Mouse (Mus musculus): ENCODE measurements around the gene Slc16a6. TPM values are rescaled to one million over a fixed set of nuclear protein-coding genes. Genes with fewer than 3 reads are reported as not detected.

Slc16a6 gene
- total and polyA plus RNA-seq, 2 experiments from 2014 or later, result 8.2 to 11.9 TPM

DNA sequence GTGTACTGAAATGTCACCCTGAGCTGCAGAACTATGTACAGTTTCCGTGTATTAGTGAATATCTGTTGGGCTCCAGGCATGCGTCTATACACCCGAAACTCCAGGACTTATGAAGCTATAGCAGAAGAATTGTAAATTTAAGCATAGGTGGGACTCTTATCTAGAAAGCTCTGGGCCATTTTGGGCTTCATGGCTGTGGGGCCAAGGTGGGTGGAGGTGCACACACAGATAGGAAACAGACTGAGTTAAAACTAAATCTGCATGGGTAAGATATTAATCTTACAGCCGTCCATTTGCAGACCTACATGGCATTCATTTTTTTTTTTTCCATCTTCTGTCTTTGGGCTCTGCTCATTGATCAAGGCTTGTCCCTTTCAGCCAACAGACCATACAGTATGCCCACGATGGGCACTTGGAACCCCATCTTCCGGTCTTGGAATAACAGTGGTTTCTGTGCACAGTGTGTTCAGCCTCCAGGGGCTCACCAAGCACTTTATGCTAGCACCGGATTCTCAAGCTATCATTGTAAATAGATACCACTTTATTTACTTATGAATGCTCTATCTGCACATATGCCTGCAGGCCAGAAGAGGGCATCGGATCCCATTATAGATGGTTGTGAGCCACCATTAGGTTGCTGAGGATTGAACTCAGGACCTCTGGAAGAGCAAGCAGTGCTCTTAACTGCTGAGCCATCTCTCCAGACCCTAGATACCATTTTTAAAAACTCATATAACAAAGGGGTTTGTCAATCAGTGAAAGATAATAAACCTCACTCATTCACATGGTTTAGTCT is 29.7 kb downstream of the Slc16a6 start:
- no peaks in the 10 kb centered on the region for H3K36me3 ChIP-seq (replicated peaks; ENCODE audit: control insufficient read depth, insufficient read depth, low read length)
- 0 out of 2 replicates have a peak, but pooled peaks cover 4% of the 10 kb centered on the region for H3K4me1 ChIP-seq (ENCODE audit: control insufficient read depth, insufficient read depth)
- no peak overlapping the region for H3K9ac ChIP-seq (replicated peaks; ENCODE audit: low read depth, low read length)
- no peak overlapping the region for H3K27ac ChIP-seq (ENCODE audit: low read depth)
- no peaks in the 10 kb centered on the region for H3K9me3 ChIP-seq (replicated peaks; ENCODE audit: control insufficient read depth, low read length)
- no peak for DNase-seq (ENCODE audit: low spot score)
- H3K27me3 ChIP-seq (ENCODE audit: control insufficient read depth, insufficient read depth, low read length), result no peaks in the 10 kb centered on the region
- no peak overlapping the region for H3K4me2 ChIP-seq (ENCODE audit: low read depth, low read length)
- H3K4me3 ChIP-seq (ENCODE audit: low read depth, low read length), result no peak overlapping the region
- TF ChIP-seq CTCF (IDR thresholded peaks at IDR 0.05; ENCODE audit: low read depth), result no peak
- TF ChIP-seq EP300 (IDR thresholded peaks at IDR 0.05; ENCODE audit: low read depth), result no peak
- no peak for ATAC-seq (ENCODE audit: insufficient read depth, low read depth)
- 89% methylated on average over 8 of the region's 8 CpGs for WGBS

DNA sequence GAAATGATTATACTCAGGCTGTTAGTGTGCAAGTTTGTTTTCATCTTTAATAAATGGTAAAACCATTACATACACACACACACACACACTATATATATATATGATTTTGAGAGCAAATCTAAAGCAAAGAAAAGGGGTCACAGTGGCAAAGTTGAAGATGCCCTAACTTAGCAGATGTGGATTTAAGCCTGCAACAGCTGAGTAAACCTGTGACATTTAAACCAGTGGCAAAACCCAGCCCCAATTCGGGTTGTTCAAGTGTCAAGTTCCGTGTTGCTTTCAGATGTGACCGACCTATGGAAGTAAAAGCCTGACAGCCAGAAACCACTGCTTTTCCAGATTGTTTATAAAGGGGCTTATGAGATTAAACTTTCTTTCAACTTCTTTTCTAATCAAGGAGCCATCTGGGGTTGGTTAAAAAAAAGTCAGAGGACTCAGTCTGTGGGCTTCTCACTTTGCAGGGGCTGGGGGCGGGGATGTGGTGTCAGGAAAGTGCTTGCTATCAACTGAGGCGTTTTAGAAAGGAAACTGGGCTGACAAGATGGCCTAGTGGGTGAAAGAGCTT is 31.1 kb downstream of the Slc16a6 start:
- no peak for TF ChIP-seq EP300 (IDR thresholded peaks at IDR 0.05; ENCODE audit: low read depth)
- TF ChIP-seq CTCF (IDR thresholded peaks at IDR 0.05; ENCODE audit: low read depth), result no peak
- no peak for DNase-seq (ENCODE audit: low spot score)
- Histone ChIP-seq H3K4me1 (ENCODE audit: control insufficient read depth, insufficient read depth) (0 out of 2 replicates have a peak, but pooled peaks cover 4% of the 10 kb centered on the region), H3K36me3 (replicated peaks; ENCODE audit: control insufficient read depth, insufficient read depth, low read length) (peaks cover 7% of the 10 kb centered on the region), H3K27ac (ENCODE audit: low read depth) (no peak overlapping the region), H3K9ac (replicated peaks; ENCODE audit: low read depth, low read length) (no peak overlapping the region), H3K4me3 (ENCODE audit: low read depth, low read length) (no peak overlapping the region), H3K9me3 (replicated peaks; ENCODE audit: control insufficient read depth, low read length) (no peaks in the 10 kb centered on the region), H3K27me3 (ENCODE audit: control insufficient read depth, insufficient read depth, low read length) (no peaks in the 10 kb centered on the region), H3K4me2 (ENCODE audit: low read depth, low read length) (no peak overlapping the region)
- no peak for ATAC-seq (ENCODE audit: insufficient read depth, low read depth)
- WGBS, result 61% methylated on average over 5 of the region's 5 CpGs

DNA sequence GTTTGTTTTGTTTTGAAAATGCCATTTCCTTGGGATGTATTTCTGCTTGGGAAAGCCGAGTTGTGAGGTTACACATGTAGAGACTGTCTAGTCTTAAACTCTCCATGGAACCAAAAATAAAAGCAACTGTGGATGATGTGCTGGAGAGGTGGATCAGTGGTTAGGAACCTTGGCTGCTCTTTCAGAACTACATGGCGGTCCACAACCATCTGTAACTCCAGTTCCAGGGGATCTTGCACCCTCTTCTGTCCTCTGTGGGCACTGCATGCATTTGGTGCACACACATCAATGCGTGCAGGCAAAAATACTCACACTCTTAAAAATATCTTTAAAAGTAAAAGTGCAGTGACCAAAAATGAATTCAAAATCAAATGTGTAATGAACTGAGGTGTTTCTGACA is 32.3 kb downstream of the Slc16a6 start:
- Histone ChIP-seq H3K4me1 (ENCODE audit: control insufficient read depth, insufficient read depth) (0 out of 2 replicates have a peak, but pooled peaks cover 4% of the 10 kb centered on the region), H3K9ac (replicated peaks; ENCODE audit: low read depth, low read length) (no peak overlapping the region), H3K9me3 (replicated peaks; ENCODE audit: control insufficient read depth, low read length) (no peaks in the 10 kb centered on the region), H3K27me3 (ENCODE audit: control insufficient read depth, insufficient read depth, low read length) (no peaks in the 10 kb centered on the region), H3K4me3 (ENCODE audit: low read depth, low read length) (no peak overlapping the region), H3K36me3 (replicated peaks; ENCODE audit: control insufficient read depth, insufficient read depth, low read length) (peaks cover 19% of the 10 kb centered on the region), H3K4me2 (ENCODE audit: low read depth, low read length) (no peak overlapping the region), H3K27ac (ENCODE audit: low read depth) (no peak overlapping the region)
- WGBS, result 69% methylated on average over 3 of the region's 3 CpGs
- peak; percentile 73 for TF ChIP-seq CTCF (IDR thresholded peaks at IDR 0.05; ENCODE audit: low read depth)
- no peak for TF ChIP-seq EP300 (IDR thresholded peaks at IDR 0.05; ENCODE audit: low read depth)
- ATAC-seq (ENCODE audit: insufficient read depth, low read depth) (no peak), DNase-seq (ENCODE audit: low spot score) (peak; percentile 43)

DNA sequence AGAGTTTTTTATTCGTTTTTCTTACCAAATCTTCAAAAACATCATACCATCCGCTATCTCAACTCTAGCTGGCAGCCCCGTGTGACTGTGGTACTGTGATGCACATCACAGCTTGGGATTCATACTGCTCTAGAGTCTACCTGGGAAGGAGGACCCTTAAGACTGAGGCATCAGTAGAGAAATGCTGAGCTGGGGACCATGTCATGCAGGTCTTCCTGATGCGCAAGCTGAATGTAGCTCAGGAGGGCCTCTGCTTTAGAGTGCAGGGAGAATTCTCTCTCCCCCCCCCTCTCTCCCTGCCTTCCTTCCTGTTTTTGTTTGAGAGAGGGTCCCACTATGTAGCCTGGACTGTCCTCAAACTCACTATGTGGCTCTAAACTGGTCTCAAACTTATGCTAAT is 32.8 kb downstream of the Slc16a6 start:
- H3K4me1 ChIP-seq (ENCODE audit: control insufficient read depth, insufficient read depth), result 0 out of 2 replicates have a peak, but pooled peaks cover 4% of the 10 kb centered on the region
- peak overlapping the region; percentile 79 for H3K4me2 ChIP-seq (ENCODE audit: low read depth, low read length)
- WGBS, result 52% methylated on average over 4 of the region's 4 CpGs
- no peak for DNase-seq (ENCODE audit: low spot score)
- no peaks in the 10 kb centered on the region for H3K27me3 ChIP-seq (ENCODE audit: control insufficient read depth, insufficient read depth, low read length)
- no peak overlapping the region for H3K27ac ChIP-seq (ENCODE audit: low read depth)
- peaks cover 23% of the 10 kb centered on the region for H3K36me3 ChIP-seq (replicated peaks; ENCODE audit: control insufficient read depth, insufficient read depth, low read length)
- H3K9ac ChIP-seq (replicated peaks; ENCODE audit: low read depth, low read length), result no peak overlapping the region
- no peaks in the 10 kb centered on the region for H3K9me3 ChIP-seq (replicated peaks; ENCODE audit: control insufficient read depth, low read length)
- TF ChIP-seq EP300 (IDR thresholded peaks at IDR 0.05; ENCODE audit: low read depth) (no peak), CTCF (IDR thresholded peaks at IDR 0.05; ENCODE audit: low read depth) (no peak)
- H3K4me3 ChIP-seq (ENCODE audit: low read depth, low read length), result peak overlapping the region; percentile 56
- no peak for ATAC-seq (ENCODE audit: insufficient read depth, low read depth)

DNA sequence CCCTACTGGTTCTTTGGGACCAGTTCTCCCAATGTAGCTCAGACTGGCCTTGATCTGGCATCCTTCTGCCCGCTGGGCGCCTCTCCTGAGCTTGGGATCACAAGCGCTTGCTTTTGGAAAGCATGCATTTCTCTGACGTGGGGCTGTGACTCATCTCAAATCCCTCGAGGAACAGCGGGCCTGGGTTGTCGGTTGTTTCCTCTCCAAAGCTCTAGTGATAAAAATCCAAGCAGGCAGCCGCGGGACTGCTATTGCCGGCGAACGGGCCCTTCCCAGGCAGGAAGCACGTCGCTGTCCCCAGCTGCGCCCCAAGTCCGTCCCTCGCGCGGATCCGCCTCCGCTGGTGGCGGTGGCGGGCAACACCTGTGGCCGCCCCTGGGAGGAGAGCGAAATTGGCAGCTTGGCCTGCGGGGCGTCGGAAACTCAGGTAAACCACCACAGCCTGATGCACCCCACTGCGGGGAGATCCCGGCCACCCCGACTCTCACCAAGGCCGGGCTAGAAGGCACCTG is 33.5 kb downstream of the Slc16a6 start:
- Histone ChIP-seq H3K4me2 (ENCODE audit: low read depth, low read length) (peak overlapping the region; percentile 79), H3K9ac (replicated peaks; ENCODE audit: low read depth, low read length) (peak overlapping the region; percentile 51), H3K27ac (ENCODE audit: low read depth) (peak overlapping the region; percentile 12), H3K4me3 (ENCODE audit: low read depth, low read length) (peak overlapping the region; percentile 56), H3K4me1 (ENCODE audit: control insufficient read depth, insufficient read depth) (0 out of 2 replicates have a peak, but pooled peaks cover 4% of the 10 kb centered on the region), H3K9me3 (replicated peaks; ENCODE audit: control insufficient read depth, low read length) (no peaks in the 10 kb centered on the region), H3K36me3 (replicated peaks; ENCODE audit: control insufficient read depth, insufficient read depth, low read length) (peaks cover 30% of the 10 kb centered on the region), H3K27me3 (ENCODE audit: control insufficient read depth, insufficient read depth, low read length) (no peaks in the 10 kb centered on the region)
- WGBS, result under 1% methylated on average over 32 of the region's 32 CpGs
- TF ChIP-seq CTCF (IDR thresholded peaks at IDR 0.05; ENCODE audit: low read depth) (no peak), EP300 (IDR thresholded peaks at IDR 0.05; ENCODE audit: low read depth) (0 out of 2 replicates have a peak, but pooled peaks have one; percentile 48)
- peak; percentile 86 for ATAC-seq (ENCODE audit: insufficient read depth, low read depth)
- DNase-seq (ENCODE audit: low spot score), result peak; percentile 86
